15 mouse cellular contexts compared by ENCODE assay signal in the genomic region with DNA sequence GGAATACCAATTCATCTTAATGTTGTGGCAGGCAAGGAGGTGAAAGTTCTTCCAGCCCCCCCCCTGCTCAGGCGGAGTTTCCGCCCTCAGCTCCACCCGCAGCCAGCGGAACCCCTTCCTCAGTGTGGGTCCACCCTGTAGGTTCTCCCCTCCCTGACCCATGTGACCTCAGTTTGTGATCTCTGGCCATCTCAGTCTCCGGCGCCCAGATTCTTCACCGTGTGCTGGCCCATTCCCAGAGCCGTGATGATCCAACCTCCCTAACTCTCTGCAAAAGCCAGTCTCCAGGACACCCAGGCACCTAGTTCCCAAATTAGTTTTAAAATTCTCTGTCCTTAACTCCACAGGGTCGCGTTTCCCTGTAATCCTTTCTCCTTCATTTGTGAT. TPM values are rescaled to one million over a fixed set of nuclear protein-coding genes. Genes with fewer than 3 reads are reported as not detected.
DNase-seq lines count a peak whose midpoint lies in the region; ATAC-seq and TF ChIP-seq lines count a peak whose summit lies in the region.
"Had no signal": no experiment of that assay in that cellular context is flagged by ENCODE, and none has a peak within 500 bp of the region (broad histone marks: within the 10 kb centered on the region; RNA-seq: fewer than 3 reads in every experiment).

No protein-coding gene starts in this region.

- H3K4me1 ChIP-seq in forebrain, embryonic 11.5 days (replicated peaks; ENCODE audit: control insufficient read depth, insufficient read depth, low read length) = peaks cover 25% of the 10 kb centered on the region
- H3K4me1 ChIP-seq in forebrain, embryonic 15.5 days = peaks cover 21% of the 10 kb centered on the region
- peaks cover 34% of the 10 kb centered on the region for H3K4me1 ChIP-seq in kidney, embryonic 14.5 days (ENCODE audit: control insufficient read depth, insufficient read depth, low read length)
- peaks cover 40% of the 10 kb centered on the region for H3K4me1 ChIP-seq in midbrain, embryonic 11.5 days (ENCODE audit: control insufficient read depth, insufficient read depth, low read length)
- H3K4me1 ChIP-seq in midbrain, postnatal 0 days (ENCODE audit: insufficient read depth, low read length) = no peaks in the 10 kb centered on the region
- H3K4me1 ChIP-seq in embryonic facial prominence, embryonic 13.5 days = peaks cover 69% of the 10 kb centered on the region

- peak overlapping the region; percentile 47 for H3K4me3 ChIP-seq in forebrain, embryonic 11.5 days (ENCODE audit: low read depth, low read length)
- no peak overlapping the region for H3K4me3 ChIP-seq in forebrain, embryonic 15.5 days
- peak overlapping the region; percentile 52 for H3K4me3 ChIP-seq in kidney, embryonic 14.5 days (ENCODE audit: low read length)
- H3K4me3 ChIP-seq in midbrain, embryonic 11.5 days (ENCODE audit: low read depth, low read length) = no peak overlapping the region
- no peak overlapping the region for H3K4me3 ChIP-seq in midbrain, postnatal 0 days (ENCODE audit: low read depth, low read length)
- H3K4me3 ChIP-seq in embryonic facial prominence, embryonic 13.5 days = peak overlapping the region; percentile 56

- ATAC-seq in forebrain, embryonic 11.5 days (replicated peaks; ENCODE audit: low FRiP score) = no peak
- ATAC-seq in forebrain, embryonic 15.5 days (replicated peaks) = no peak
- no peak for ATAC-seq in kidney, embryonic 14.5 days (ENCODE audit: low FRiP score, low TSS enrichment)
- no peak for ATAC-seq in midbrain, embryonic 11.5 days (ENCODE audit: low FRiP score)
- no peak for ATAC-seq in midbrain, postnatal 0 days (ENCODE audit: low FRiP score)
- ATAC-seq in embryonic facial prominence, embryonic 13.5 days (ENCODE audit: insufficient number of reproducible peaks, insufficient read depth, low FRiP score, low TSS enrichment, low read depth) = no peak

- peak overlapping the region; percentile 30; the same call in 1 of the 2 replicates for H3K9ac ChIP-seq in forebrain, embryonic 11.5 days (ENCODE audit: low read length)
- no peak overlapping the region for H3K9ac ChIP-seq in forebrain, embryonic 15.5 days (replicated peaks)
- peak overlapping the region; percentile 31; the same call in 1 of the 2 replicates for H3K9ac ChIP-seq in kidney, embryonic 14.5 days (ENCODE audit: low read depth, low read length)
- no peak overlapping the region for H3K9ac ChIP-seq in midbrain, embryonic 11.5 days (ENCODE audit: low read length)
- no peak overlapping the region for H3K9ac ChIP-seq in midbrain, postnatal 0 days (replicated peaks; ENCODE audit: low read length, poor library complexity, severe bottlenecking)
- no peak overlapping the region for H3K9ac ChIP-seq in embryonic facial prominence, embryonic 13.5 days
- H3K9ac ChIP-seq: limb, embryonic 12.5 days; liver, embryonic 15.5 days had no signal

- DNase-seq in forebrain, embryonic 11.5 days (ENCODE audit: low spot score) = no peak
- DNase-seq in kidney, postnatal 36 days = no peak
- DNase-seq in midbrain, embryonic 11.5 days (ENCODE audit: low spot score, missing footprints) = no peak
- no peak for DNase-seq in midbrain, postnatal 0 days (ENCODE audit: low spot score)
- DNase-seq in right cerebral cortex, adult 2 months (ENCODE audit: low spot score in 2 of 2) = no peak
- DNase-seq: adrenal gland, adult 2 months; heart, postnatal 4 days; kidney, adult 9 months; layer of hippocampus, adult 9-11 months; right cerebral cortex, postnatal 14 days had no signal

- H3K9me3 ChIP-seq in forebrain, embryonic 11.5 days (ENCODE audit: control insufficient read depth, low read length) = no peaks in the 10 kb centered on the region
- H3K9me3 ChIP-seq in forebrain, embryonic 15.5 days = no peaks in the 10 kb centered on the region
- no peaks in the 10 kb centered on the region for H3K9me3 ChIP-seq in kidney, embryonic 14.5 days (ENCODE audit: control insufficient read depth, low read length)
- H3K9me3 ChIP-seq in midbrain, embryonic 11.5 days (ENCODE audit: control insufficient read depth, low read length) = no peaks in the 10 kb centered on the region
- H3K9me3 ChIP-seq in midbrain, postnatal 0 days (ENCODE audit: low read length) = no peaks in the 10 kb centered on the region
- no peaks in the 10 kb centered on the region for H3K9me3 ChIP-seq in embryonic facial prominence, embryonic 13.5 days
- H3K9me3 ChIP-seq: limb, embryonic 12.5 days; liver, embryonic 15.5 days had no signal

- H3K4me2 ChIP-seq in forebrain, embryonic 11.5 days (ENCODE audit: low read depth, low read length, severe bottlenecking) = peak overlapping the region; percentile 29
- H3K4me2 ChIP-seq in forebrain, embryonic 15.5 days (replicated peaks) = no peak overlapping the region
- H3K4me2 ChIP-seq in kidney, embryonic 14.5 days (replicated peaks; ENCODE audit: low read depth, low read length) = peak overlapping the region; percentile 63
- H3K4me2 ChIP-seq in midbrain, embryonic 11.5 days = peak overlapping the region; percentile 4; the same call in 1 of the 2 replicates
- H3K4me2 ChIP-seq in midbrain, postnatal 0 days (ENCODE audit: low read depth, low read length, poor library complexity, severe bottlenecking) = no peak overlapping the region; the same call in 1 of the 2 replicates
- peak overlapping the region; percentile 76 for H3K4me2 ChIP-seq in embryonic facial prominence, embryonic 13.5 days
- H3K4me2 ChIP-seq: liver, embryonic 15.5 days had no signal

- TF ChIP-seq CTCF in midbrain, postnatal 0 days (IDR thresholded peaks at IDR 0.05) = no peak

- no peaks in the 10 kb centered on the region for H3K36me3 ChIP-seq in forebrain, embryonic 11.5 days (ENCODE audit: control insufficient read depth, insufficient read depth, low read length)
- no peaks in the 10 kb centered on the region for H3K36me3 ChIP-seq in forebrain, embryonic 15.5 days
- no peaks in the 10 kb centered on the region for H3K36me3 ChIP-seq in kidney, embryonic 14.5 days (ENCODE audit: control insufficient read depth, insufficient read depth, low read length)
- H3K36me3 ChIP-seq in midbrain, embryonic 11.5 days (ENCODE audit: control insufficient read depth, insufficient read depth, low read length) = no peaks in the 10 kb centered on the region
- H3K36me3 ChIP-seq in midbrain, postnatal 0 days (ENCODE audit: insufficient read depth, low read length) = no peaks in the 10 kb centered on the region
- H3K36me3 ChIP-seq in embryonic facial prominence, embryonic 13.5 days = no peaks in the 10 kb centered on the region
- H3K36me3 ChIP-seq: limb, embryonic 12.5 days; liver, embryonic 15.5 days had no signal

- peaks cover 56% of the 10 kb centered on the region for H3K27me3 ChIP-seq in forebrain, embryonic 11.5 days (ENCODE audit: control insufficient read depth, insufficient read depth, low read length)
- peaks cover 75% of the 10 kb centered on the region for H3K27me3 ChIP-seq in forebrain, embryonic 15.5 days
- H3K27me3 ChIP-seq in kidney, embryonic 14.5 days (ENCODE audit: control insufficient read depth, insufficient read depth, low read length) = peaks cover 70% of the 10 kb centered on the region
- peaks cover 66% of the 10 kb centered on the region for H3K27me3 ChIP-seq in midbrain, embryonic 11.5 days (ENCODE audit: control insufficient read depth, insufficient read depth, low read length)
- H3K27me3 ChIP-seq in midbrain, postnatal 0 days (ENCODE audit: insufficient read depth, low read length) = peaks cover 62% of the 10 kb centered on the region
- H3K27me3 ChIP-seq in embryonic facial prominence, embryonic 13.5 days = peaks cover 92% of the 10 kb centered on the region

- H3K27ac ChIP-seq in forebrain, embryonic 11.5 days (ENCODE audit: low read depth, low read length) = no peak overlapping the region
- H3K27ac ChIP-seq in forebrain, embryonic 15.5 days (replicated peaks) = no peak overlapping the region
- no peak overlapping the region for H3K27ac ChIP-seq in kidney, embryonic 14.5 days (ENCODE audit: low read depth, low read length)
- no peak overlapping the region for H3K27ac ChIP-seq in midbrain, embryonic 11.5 days (ENCODE audit: low read depth, low read length)
- no peak overlapping the region for H3K27ac ChIP-seq in midbrain, postnatal 0 days (ENCODE audit: low read depth, low read length)
- H3K27ac ChIP-seq in embryonic facial prominence, embryonic 13.5 days = no peak overlapping the region
- H3K27ac ChIP-seq: limb, embryonic 12.5 days; liver, embryonic 15.5 days had no signal

- WGBS in forebrain, embryonic 11.5 days = 9% methylated on average over 10 of the region's 10 CpGs
- 8% methylated on average over 10 of the region's 10 CpGs for WGBS in forebrain, embryonic 15.5 days
- 5% methylated on average over 10 of the region's 10 CpGs for WGBS in kidney, embryonic 14.5 days
- 6% methylated on average over 10 of the region's 10 CpGs for WGBS in midbrain, embryonic 11.5 days
- WGBS in midbrain, postnatal 0 days = 15% methylated on average over 10 of the region's 10 CpGs
- WGBS in embryonic facial prominence, embryonic 13.5 days = 6% methylated on average over 10 of the region's 10 CpGs

RNA-seq across cellular contexts. Expression of a gene that starts 1.5 kb away (rescaled TPM):
- 56.2 and 64.8 TPM in 2 replicates for polyA plus RNA-seq in forebrain, embryonic 11.5 days (2014; fragmentation: Nextera tagmentation; extraction: Ambion mirVana)
- polyA plus RNA-seq in forebrain, embryonic 15.5 days (2015; fragmentation: Nextera tagmentation; extraction: Ambion mirVana) = 2.7 and 4.5 TPM in 2 replicates
- 40.0 and 44.8 TPM in 2 replicates for polyA plus RNA-seq in kidney, embryonic 14.5 days (2014; fragmentation: Nextera tagmentation; extraction: Ambion mirVana)
- 9.0 and 11.9 TPM in 2 replicates for polyA plus RNA-seq in midbrain, embryonic 11.5 days (2014; fragmentation: Nextera tagmentation; extraction: Ambion mirVana)
- 2.5 and 3.0 TPM in 2 replicates for total RNA-seq in midbrain, postnatal 0 days (2014; rRNA removed)
- 1.2 and 1.8 TPM in 2 replicates for polyA plus RNA-seq in midbrain, postnatal 0 days (2015; fragmentation: Nextera tagmentation; extraction: Ambion mirVana)
- 18.8 and 21.2 TPM in 2 replicates for polyA plus RNA-seq in embryonic facial prominence, embryonic 13.5 days (2015; fragmentation: Nextera tagmentation; extraction: Ambion mirVana)

RNA-seq across cellular contexts. Expression of a gene that starts 28.7 kb away (rescaled TPM):
- 95.5 and 98.5 TPM in 2 replicates for polyA plus RNA-seq in forebrain, embryonic 11.5 days (2014; fragmentation: Nextera tagmentation; extraction: Ambion mirVana)
- polyA plus RNA-seq in forebrain, embryonic 15.5 days (2015; fragmentation: Nextera tagmentation; extraction: Ambion mirVana) = 93.6 and 95.8 TPM in 2 replicates
- polyA plus RNA-seq in kidney, embryonic 14.5 days (2014; fragmentation: Nextera tagmentation; extraction: Ambion mirVana) = 56.9 and 95.5 TPM in 2 replicates
- 88.7 and 101 TPM in 2 replicates for polyA plus RNA-seq in midbrain, embryonic 11.5 days (2014; fragmentation: Nextera tagmentation; extraction: Ambion mirVana)
- total RNA-seq in midbrain, postnatal 0 days (2014; rRNA removed) = 51.8 and 57.3 TPM in 2 replicates
- polyA plus RNA-seq in midbrain, postnatal 0 days (2015; fragmentation: Nextera tagmentation; extraction: Ambion mirVana) = 72.5 and 77.5 TPM in 2 replicates
- 111 and 112 TPM in 2 replicates for polyA plus RNA-seq in embryonic facial prominence, embryonic 13.5 days (2015; fragmentation: Nextera tagmentation; extraction: Ambion mirVana)

RNA-seq across cellular contexts. Expression of a gene that starts 48.6 kb away (rescaled TPM):
- 284 and 293 TPM in 2 replicates for polyA plus RNA-seq in forebrain, embryonic 11.5 days (2014; fragmentation: Nextera tagmentation; extraction: Ambion mirVana)
- 81.4 and 87.0 TPM in 2 replicates for polyA plus RNA-seq in forebrain, embryonic 15.5 days (2015; fragmentation: Nextera tagmentation; extraction: Ambion mirVana)
- polyA plus RNA-seq in kidney, embryonic 14.5 days (2014; fragmentation: Nextera tagmentation; extraction: Ambion mirVana) = 151 and 152 TPM in 2 replicates
- 244 and 248 TPM in 2 replicates for polyA plus RNA-seq in midbrain, embryonic 11.5 days (2014; fragmentation: Nextera tagmentation; extraction: Ambion mirVana)
- total RNA-seq in midbrain, postnatal 0 days (2014; rRNA removed) = 3.0 and 6.3 TPM in 2 replicates
- polyA plus RNA-seq in midbrain, postnatal 0 days (2015; fragmentation: Nextera tagmentation; extraction: Ambion mirVana) = 10.3 and 14.8 TPM in 2 replicates
- polyA plus RNA-seq in embryonic facial prominence, embryonic 13.5 days (2015; fragmentation: Nextera tagmentation; extraction: Ambion mirVana) = 133 and 141 TPM in 2 replicates

RNA-seq across cellular contexts. Expression of a gene that starts 50.9 kb away (rescaled TPM):
- polyA plus RNA-seq in forebrain, embryonic 11.5 days (2014; fragmentation: Nextera tagmentation; extraction: Ambion mirVana) = 5.9 and 6.1 TPM in 2 replicates
- 16.2 and 20.0 TPM in 2 replicates for polyA plus RNA-seq in forebrain, embryonic 15.5 days (2015; fragmentation: Nextera tagmentation; extraction: Ambion mirVana)
- 4.8 and 5.0 TPM in 2 replicates for polyA plus RNA-seq in kidney, embryonic 14.5 days (2014; fragmentation: Nextera tagmentation; extraction: Ambion mirVana)
- polyA plus RNA-seq in midbrain, embryonic 11.5 days (2014; fragmentation: Nextera tagmentation; extraction: Ambion mirVana) = 3.8 and 4.3 TPM in 2 replicates
- total RNA-seq in midbrain, postnatal 0 days (2014; rRNA removed) = 15.6 and 21.7 TPM in 2 replicates
- polyA plus RNA-seq in midbrain, postnatal 0 days (2015; fragmentation: Nextera tagmentation; extraction: Ambion mirVana) = 8.9 and 9.3 TPM in 2 replicates
- 18.1 and 20.3 TPM in 2 replicates for polyA plus RNA-seq in embryonic facial prominence, embryonic 13.5 days (2015; fragmentation: Nextera tagmentation; extraction: Ambion mirVana)

Comparison
In these comparisons a context has a peak if more than half of its experiments do, and no peak if none do; other contexts are left out.
1. H3K4me2 ChIP-seq: peak in forebrain, embryonic 11.5 days (single experiment), kidney, embryonic 14.5 days (single experiment), midbrain, embryonic 11.5 days (single experiment) and embryonic facial prominence, embryonic 13.5 days (single experiment); none in forebrain, embryonic 15.5 days (single experiment) and midbrain, postnatal 0 days (single experiment).
2. H3K4me3 ChIP-seq: peak in forebrain, embryonic 11.5 days (single experiment), kidney, embryonic 14.5 days (single experiment) and embryonic facial prominence, embryonic 13.5 days (single experiment); none in forebrain, embryonic 15.5 days (single experiment), midbrain, embryonic 11.5 days (single experiment) and midbrain, postnatal 0 days (single experiment).
3. H3K9ac ChIP-seq: peak in forebrain, embryonic 11.5 days (single experiment) and kidney, embryonic 14.5 days (single experiment); none in forebrain, embryonic 15.5 days (single experiment), midbrain, embryonic 11.5 days (single experiment), midbrain, postnatal 0 days (single experiment) and embryonic facial prominence, embryonic 13.5 days (single experiment).